Comparison of ENCODE assay signal across 14 mouse cellular contexts in genomic region chr14:45492668-45493067, GRCm38 (mm10). TPM values are rescaled to one million over a fixed set of nuclear protein-coding genes. Genes with fewer than 3 reads are reported as not detected.
DNase-seq lines count a peak whose midpoint lies in the region; ATAC-seq and TF ChIP-seq lines count a peak whose summit lies in the region.
"Had no signal": no experiment of that assay in that cellular context is flagged by ENCODE, and none has a peak within 500 bp of the region (broad histone marks: within the 10 kb centered on the region; RNA-seq: fewer than 3 reads in every experiment).

No protein-coding gene starts in this region.

- H3K9ac ChIP-seq in heart, embryonic 12.5 days: no peak overlapping the region
- H3K9ac ChIP-seq in midbrain, embryonic 15.5 days: no peak overlapping the region
- H3K9ac ChIP-seq: embryonic facial prominence, embryonic 15.5 days had no signal

- intact Hi-C loops in heart, postnatal 10 days (cut with DNase I): loop anchor here (5.0 kb wide), 1 partner anchor 35 kb away; no protein-coding TSS in a partner anchor
- intact Hi-C loops in left cerebral cortex, adult 2 months (cut with DNase I): no loop called here

- no peak overlapping the region for H3K4me2 ChIP-seq in heart, embryonic 12.5 days
- no peak overlapping the region for H3K4me2 ChIP-seq in midbrain, embryonic 15.5 days
- H3K4me2 ChIP-seq: embryonic facial prominence, embryonic 15.5 days had no signal

- peak; percentile 34 for TF ChIP-seq CTCF in left cerebral cortex, adult 2 months (IDR thresholded peaks at IDR 0.05)
- TF ChIP-seq CTCF in embryonic fibroblast, embryonic 13.5 days (IDR thresholded peaks at IDR 0.05; ENCODE audit: borderline replicate concordance, insufficient read depth, low read length): no peak

- no peak overlapping the region for H3K4me3 ChIP-seq in heart, embryonic 12.5 days
- no peak overlapping the region for H3K4me3 ChIP-seq in left cerebral cortex, adult 2 months
- H3K4me3 ChIP-seq in embryonic fibroblast, embryonic 13.5 days (ENCODE audit: insufficient read depth, low read length): no peak overlapping the region
- no peak overlapping the region for H3K4me3 ChIP-seq in midbrain, embryonic 15.5 days
- H3K4me3 ChIP-seq: embryonic facial prominence, embryonic 15.5 days; hindbrain, embryonic 10.5 days had no signal

- H3K9me3 ChIP-seq in heart, embryonic 12.5 days (replicated peaks): no peaks in the 10 kb centered on the region
- H3K9me3 ChIP-seq in midbrain, embryonic 15.5 days: no peaks in the 10 kb centered on the region
- H3K9me3 ChIP-seq: embryonic facial prominence, embryonic 15.5 days had no signal

- 89% methylated on average over 4 of the region's 4 CpGs for WGBS in heart, embryonic 12.5 days
- 95% methylated on average over 4 of the region's 4 CpGs for WGBS in midbrain, embryonic 15.5 days

- peaks cover 36% of the 10 kb centered on the region for H3K36me3 ChIP-seq in heart, embryonic 12.5 days
- H3K36me3 ChIP-seq in midbrain, embryonic 15.5 days (replicated peaks): no peaks in the 10 kb centered on the region

- no peak for ATAC-seq in heart, embryonic 12.5 days (ENCODE audit: insufficient number of reproducible peaks, low FRiP score)
- ATAC-seq in midbrain, embryonic 15.5 days (replicated peaks): no peak
- ATAC-seq: CD4-positive, CD25-positive, alpha-beta regulatory T cell, adult 4 months had no signal

- H3K27me3 ChIP-seq in heart, embryonic 12.5 days (replicated peaks): no peaks in the 10 kb centered on the region
- no peaks in the 10 kb centered on the region for H3K27me3 ChIP-seq in midbrain, embryonic 15.5 days (replicated peaks)
- H3K27me3 ChIP-seq: embryonic facial prominence, embryonic 15.5 days had no signal

- TF ChIP-seq POLR2A in embryonic fibroblast, embryonic 13.5 days (IDR thresholded peaks at IDR 0.05; ENCODE audit: low read depth, low read length): no peak

- H3K27ac ChIP-seq in heart, embryonic 12.5 days (ENCODE audit: poor library complexity, severe bottlenecking): peak overlapping the region; percentile 62; the same call in 1 of the 2 replicates
- H3K27ac ChIP-seq in left cerebral cortex, adult 2 months: no peak overlapping the region
- peak overlapping the region; percentile 86 for H3K27ac ChIP-seq in embryonic fibroblast, embryonic 13.5 days (ENCODE audit: insufficient read depth, low read length)
- no peak overlapping the region for H3K27ac ChIP-seq in midbrain, embryonic 15.5 days
- H3K27ac ChIP-seq: embryonic facial prominence, embryonic 15.5 days; hindbrain, embryonic 10.5 days had no signal

- peaks cover 22% of the 10 kb centered on the region for H3K4me1 ChIP-seq in heart, embryonic 12.5 days (replicated peaks)
- H3K4me1 ChIP-seq in embryonic fibroblast, embryonic 13.5 days (ENCODE audit: control insufficient read depth, insufficient read depth, low read length): peaks cover 22% of the 10 kb centered on the region
- H3K4me1 ChIP-seq in midbrain, embryonic 15.5 days: no peaks in the 10 kb centered on the region
- H3K4me1 ChIP-seq: embryonic facial prominence, embryonic 15.5 days; hindbrain, embryonic 10.5 days had no signal

- no peak for DNase-seq in heart, postnatal 10 days
- DNase-seq in left cerebral cortex, adult 2 months (ENCODE audit: extremely low spot score in 1 of 2, low spot score in 2 of 2): no peak
- no peak for DNase-seq in left cerebral cortex, adult 9 months (ENCODE audit: low spot score in 2 of 2)
- peak; percentile 48 for DNase-seq in ES-CJ7 (ENCODE audit: low read depth, low spot score)
- no peak for DNase-seq in cerebellum, postnatal 36 days
- DNase-seq: left cerebral cortex, postnatal 4 days; thymus, postnatal 25 days had no signal

RNA-seq across cellular contexts. Expression of gene Fermt2, which starts 37.2 kb away (rescaled TPM):
- 191 and 206 TPM in 2 replicates for polyA plus RNA-seq in heart, embryonic 12.5 days (2016; fragmentation: Nextera tagmentation; extraction: Ambion mirVana)
- 100 to 1,000 TPM; 301 to 312 TPM for total RNA-seq in heart, postnatal 10 days (2021)
- 100 to 1,000 TPM in 1 of 2 experiments, 10 to 100 TPM in 1; 98.1 to 105 TPM for total RNA-seq in left cerebral cortex, adult 2 months (2021)
- 244 and 317 TPM in 2 replicates for polyA plus RNA-seq in embryonic fibroblast, embryonic 13.5 days (2011; ENCODE audit: insufficient read length, low read depth, missing spikeins)
- 55.3 and 67.1 TPM in 2 replicates for polyA plus RNA-seq in midbrain, embryonic 15.5 days (2015; fragmentation: Nextera tagmentation; extraction: Ambion mirVana)
- total RNA-seq: megakaryocyte progenitor cell, adult 5-6 weeks had no signal
- polyA plus RNA-seq: CD4-positive, CD25-positive, alpha-beta regulatory T cell, adult 4 months had no signal

Comparison
In these comparisons a context has a peak if more than half of its experiments do, and no peak if none do; other contexts are left out.
1. H3K27ac ChIP-seq: peak in heart, embryonic 12.5 days (single experiment) and embryonic fibroblast, embryonic 13.5 days (single experiment); none in left cerebral cortex, adult 2 months (single experiment) and midbrain, embryonic 15.5 days (single experiment).